22 mouse cellular contexts compared by ENCODE assay signal in genomic region chr6:144922762-144923161, GRCm38 (mm10).
A peak's percentile ranks its signal among the peaks of the same experiment; 100 is the strongest.
DNase-seq lines count a peak whose midpoint lies in the region; ATAC-seq lines count a peak whose summit lies in the region.
"Had no signal": no experiment of that assay in that cellular context is flagged by ENCODE, and none has a peak within 500 bp of the region (broad histone marks: within the 10 kb centered on the region; RNA-seq: fewer than 3 reads in every experiment).

No protein-coding gene starts in this region.

- no peaks in the 10 kb centered on the region for H3K36me3 ChIP-seq in forebrain, embryonic 13.5 days (ENCODE audit: poor library complexity, severe bottlenecking)
- H3K36me3 ChIP-seq: embryonic facial prominence, embryonic 10.5 days; heart, embryonic 15.5 days; hindbrain, embryonic 12.5 days; limb, embryonic 13.5 days; midbrain, embryonic 10.5 days had no signal

- H3K27ac ChIP-seq in forebrain, embryonic 13.5 days: no peak overlapping the region
- H3K27ac ChIP-seq: embryonic facial prominence, embryonic 10.5 days; gastrocnemius, adult 2 months; heart, embryonic 15.5 days; hindbrain, embryonic 12.5 days; limb, embryonic 13.5 days; midbrain, embryonic 10.5 days; stomach, postnatal 0 days had no signal

- no peak overlapping the region for H3K4me3 ChIP-seq in forebrain, embryonic 13.5 days
- H3K4me3 ChIP-seq: embryonic facial prominence, embryonic 10.5 days; erythroblast, embryonic 14.5 days; gastrocnemius, adult 2 months; heart, embryonic 15.5 days; hindbrain, embryonic 12.5 days; limb, embryonic 13.5 days; midbrain, embryonic 10.5 days had no signal

- H3K9me3 ChIP-seq in forebrain, embryonic 13.5 days (replicated peaks): no peaks in the 10 kb centered on the region
- H3K9me3 ChIP-seq: embryonic facial prominence, embryonic 10.5 days; heart, embryonic 15.5 days; hindbrain, embryonic 12.5 days; limb, embryonic 13.5 days; midbrain, embryonic 10.5 days had no signal

- H3K4me1 ChIP-seq in forebrain, embryonic 13.5 days: no peaks in the 10 kb centered on the region
- H3K4me1 ChIP-seq: hindbrain, embryonic 12.5 days; midbrain, embryonic 10.5 days had no signal

- no peaks in the 10 kb centered on the region for H3K27me3 ChIP-seq in forebrain, embryonic 13.5 days
- H3K27me3 ChIP-seq: heart, embryonic 15.5 days; hindbrain, embryonic 12.5 days; limb, embryonic 13.5 days had no signal

- ATAC-seq in neutrophil, adult 5-6 weeks (ENCODE audit: extremely low read depth, insufficient number of reproducible peaks, low FRiP score, poor library complexity, severe bottlenecking): peak; percentile 74
- ATAC-seq in forebrain, embryonic 13.5 days: no peak
- ATAC-seq: forebrain, embryonic 16.5 days; intestine, embryonic 16.5 days had no signal

- no peak overlapping the region for H3K4me2 ChIP-seq in forebrain, embryonic 13.5 days
- H3K4me2 ChIP-seq: heart, embryonic 15.5 days; hindbrain, embryonic 12.5 days; limb, embryonic 13.5 days had no signal

- DNase-seq in spleen, adult 18-20 months: peak; percentile 32
- DNase-seq in spleen, adult 12 weeks (ENCODE audit: low spot score): no peak
- peak; percentile 16 for DNase-seq in kidney, postnatal 10 days
- DNase-seq in thymus, postnatal 4 days: peak; percentile 26
- no peak for DNase-seq in cerebellum, adult 18-20 months
- no peak for DNase-seq in frontal cortex, adult 2 months (ENCODE audit: extremely low spot score in 1 of 2, low spot score in 1 of 2)
- DNase-seq: adrenal gland, postnatal 10 days; cerebellum, postnatal 14 days; gastrocnemius, adult 2 months; heart, adult 11 months; layer of hippocampus, postnatal 36 days had no signal

- no peak overlapping the region for H3K9ac ChIP-seq in forebrain, embryonic 13.5 days
- H3K9ac ChIP-seq: heart, embryonic 15.5 days; hindbrain, embryonic 12.5 days; limb, embryonic 13.5 days had no signal

- 92% methylated on average over 3 of the region's 3 CpGs for WGBS in forebrain, embryonic 13.5 days

Comparison
In these comparisons a context has a peak if more than half of its experiments do, and no peak if none do; other contexts are left out.
1. DNase-seq: peak in spleen, adult 18-20 months (2 of 2), kidney, postnatal 10 days (single experiment) and thymus, postnatal 4 days (single experiment); none in spleen, adult 12 weeks (single experiment), cerebellum, adult 18-20 months (0 of 2) and frontal cortex, adult 2 months (0 of 2).